Mouse (Mus musculus) spleen, adult 2 months (tissue): Measurements from ENCODE around the gene Wwc1. TPM values are rescaled to one million over a fixed set of nuclear protein-coding genes. Genes with fewer than 3 reads are reported as not detected.
"Not testable (repeated sequence)": the region's sequence is repeated elsewhere in the genome, so short reads cannot be mapped to it uniquely, and the experiment has no call there.

Experiments used
- DNase-seq, 2 experiments: peaks; one replicate each; pipeline versions ENCODE4 v3.0.0 to v3.0.0-alpha.2; 2012 to 2021; ENCODE audit warnings: low spot score in 2 of 2, low read depth in 1 of 2
- H3K27ac ChIP-seq: fragments of 200-500 bp; 2 replicates; pipeline ENCODE4 v1.5.1; 2012; ENCODE audit warnings: low read length, inconsistent platforms; ENCODE audit not compliant: insufficient read depth
- H3K27me3 ChIP-seq: fragments of 200-500 bp; 2 replicates; pipeline ENCODE4 v1.6.1; 2012; ENCODE audit warnings: mild to moderate bottlenecking, moderate library complexity, low read length, inconsistent platforms; ENCODE audit not compliant: control insufficient read depth, insufficient read depth
- H3K36me3 ChIP-seq: fragments of 200-500 bp; 2 replicates; pipeline ENCODE4 v1.6.1; 2012; ENCODE audit warnings: mild to moderate bottlenecking, low read length, inconsistent platforms; ENCODE audit not compliant: control insufficient read depth, insufficient read depth
- H3K4me1 ChIP-seq: fragments of 200-500 bp; 2 replicates; pipeline ENCODE4 v1.6.1; 2011; ENCODE audit warnings: inconsistent platforms; ENCODE audit not compliant: control insufficient read depth, insufficient read depth, insufficient read length
- H3K4me3 ChIP-seq: fragments of 200-500 bp; 2 replicates; pipeline ENCODE4 v1.5.1; 2011; ENCODE audit warnings: mild to moderate bottlenecking, inconsistent platforms; ENCODE audit not compliant: insufficient read depth, insufficient read length; ENCODE audit errors: extremely low read depth
- CTCF ChIP-seq: fragments of 200-500 bp; IDR thresholded peaks from 2 replicates; pipeline ENCODE4 v1.5.1; 2011; ENCODE audit warnings: mild to moderate bottlenecking, inconsistent platforms; ENCODE audit not compliant: insufficient read depth, insufficient read length, insufficient replicate concordance; ENCODE audit errors: extremely low read depth
- POLR2A ChIP-seq: fragments of 200-500 bp; IDR thresholded peaks from 2 replicates; pipeline ENCODE4 v1.6.1; 2011; ENCODE audit warnings: low read depth, low read length, inconsistent platforms
- WGBS: fragments of 180-500 bp; shearing (Covaris S2); methylation state at CpG from one replicate; pipeline ENCODE4 v1.1.7; 2018; 5-methylcytosine and 5-hydroxymethylcytosine counted together
- polyA plus RNA-seq: library from polyadenylated mRNA; depleted of rRNA; stranded (reverse); fragments of >200 nt; gene quantifications from 2 replicates; pipeline ENCODE4 v1.2.3, GENCODE M21; 2012; rRNA removed

Wwc1 gene
- polyA plus RNA-seq, 1 experiment = 0.47 TPM

- H3K27me3 ChIP-seq = no peaks in the 10 kb centered on the region
- H3K4me3 ChIP-seq = no peak overlapping the region
- no peaks in the 10 kb centered on the region for H3K4me1 ChIP-seq
- TF ChIP-seq CTCF = no peak
- no peak for TF ChIP-seq POLR2A
- H3K27ac ChIP-seq = no peak overlapping the region
- no peak for DNase-seq
- 94% methylated on average over 10 of the region's 10 CpGs for WGBS
- H3K36me3 ChIP-seq = peaks cover 48% of the 10 kb centered on the region
Observed at GRCm38 (mm10) chr11:35811458-35811857, 168.9 kb downstream of the Wwc1 start.

DNA sequence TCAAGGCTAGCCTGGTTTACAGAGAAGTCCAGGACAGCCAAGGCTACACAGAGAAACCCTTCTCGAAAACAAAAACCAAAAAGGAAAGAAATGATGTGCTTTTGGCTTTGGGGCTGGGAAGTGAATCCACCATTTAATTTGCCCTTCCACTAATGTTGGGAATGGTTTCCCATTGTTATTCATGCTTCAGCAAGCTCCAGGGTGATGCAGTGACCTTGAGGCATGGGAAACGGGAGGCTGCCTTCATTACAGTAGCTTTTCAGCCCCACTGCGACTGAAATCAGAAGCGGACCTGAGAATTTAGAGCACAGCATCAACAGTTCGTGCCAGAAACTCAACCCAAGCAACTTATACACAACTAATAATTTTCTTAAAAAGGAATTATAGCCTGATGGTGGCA lies 179.0 kb downstream of the Wwc1 start:
- DNase-seq = no peak
- 73% methylated on average over 5 of the region's 5 CpGs for WGBS
- no peak overlapping the region for H3K27ac ChIP-seq
- TF ChIP-seq POLR2A (no peak), CTCF (no peak)
- no peaks in the 10 kb centered on the region for H3K36me3 ChIP-seq
- H3K4me1 ChIP-seq = no peaks in the 10 kb centered on the region; the same call in none of the 2 replicates
- peaks cover 16% of the 10 kb centered on the region for H3K27me3 ChIP-seq
- no peak overlapping the region for H3K4me3 ChIP-seq

- Histone ChIP-seq H3K36me3 (no peaks in the 10 kb centered on the region), H3K27ac (no peak within 1 kb of the TSS), H3K4me3 (peak within 1 kb of the TSS; percentile 5; the same call in 1 of the 2 replicates), H3K27me3 (peaks cover 16% of the 10 kb centered on the region), H3K4me1 (no peaks in the 10 kb centered on the region; the same call in none of the 2 replicates)
- DNase-seq = peak in 1 of 2 experiments; percentile 3
- WGBS = 20% methylated on average over 11 of the region's 11 CpGs
- TF ChIP-seq POLR2A (no peak), CTCF (no peak)
Observed at GRCm38 (mm10) chr11:35798874-35799273, 181.5 kb downstream of the Wwc1 start, which contains the start of gene Fbll1. Gene Fbll1, minus strand, starts transcription at chr11:35798884.

- no peak for DNase-seq
- peak overlapping the region; percentile 5; the same call in 1 of the 2 replicates for H3K4me3 ChIP-seq
- no peaks in the 10 kb centered on the region; the same call in none of the 2 replicates for H3K4me1 ChIP-seq
- no peak overlapping the region for H3K27ac ChIP-seq
- 4% methylated on average over 23 of the region's 23 CpGs for WGBS
- no peak for TF ChIP-seq POLR2A
- TF ChIP-seq CTCF = no peak
- no peaks in the 10 kb centered on the region for H3K36me3 ChIP-seq
- H3K27me3 ChIP-seq = peaks cover 16% of the 10 kb centered on the region
Observed at GRCm38 (mm10) chr11:35798495-35798820, 181.9 kb downstream of the Wwc1 start.

- Histone ChIP-seq H3K27me3 (peaks cover 16% of the 10 kb centered on the region), H3K4me3 (peak overlapping the region; percentile 5; the same call in 1 of the 2 replicates), H3K4me1 (no peaks in the 10 kb centered on the region; the same call in none of the 2 replicates), H3K27ac (no peak overlapping the region), H3K36me3 (no peaks in the 10 kb centered on the region)
- DNase-seq = no peak
- WGBS = 8% methylated on average over 69 of the region's 86 CpGs
- TF ChIP-seq CTCF (no peak), POLR2A (no peak)
Observed at GRCm38 (mm10) chr11:35797751-35798494, 182.4 kb downstream of the Wwc1 start.

DNA sequence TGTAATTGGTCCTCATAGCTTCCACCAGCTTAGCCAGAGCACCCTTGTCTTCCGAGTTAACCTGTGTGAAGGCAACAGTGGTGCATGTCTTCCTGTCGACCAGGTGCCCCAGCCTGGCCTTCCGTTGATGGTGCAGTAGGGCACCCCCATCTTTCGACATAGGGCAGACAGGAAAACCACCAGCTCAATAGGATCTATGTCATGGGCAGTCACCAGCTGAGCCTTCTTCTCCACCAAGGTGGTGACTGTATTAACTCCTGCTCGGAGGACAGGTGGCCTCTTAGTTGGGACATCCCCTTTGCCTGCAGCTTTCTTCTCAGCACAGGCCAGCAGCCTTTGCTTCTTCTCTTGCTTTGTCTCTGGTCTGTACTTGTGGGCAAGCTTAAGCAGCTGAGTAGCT lies 187.5 kb downstream of the Wwc1 start:
- H3K27me3 ChIP-seq, H3K4me3 ChIP-seq, H3K4me1 ChIP-seq, DNase-seq, H3K27ac ChIP-seq, H3K36me3 ChIP-seq: not testable (repeated sequence)
- WGBS = 52% methylated on average over 5 of the region's 5 CpGs

DNA sequence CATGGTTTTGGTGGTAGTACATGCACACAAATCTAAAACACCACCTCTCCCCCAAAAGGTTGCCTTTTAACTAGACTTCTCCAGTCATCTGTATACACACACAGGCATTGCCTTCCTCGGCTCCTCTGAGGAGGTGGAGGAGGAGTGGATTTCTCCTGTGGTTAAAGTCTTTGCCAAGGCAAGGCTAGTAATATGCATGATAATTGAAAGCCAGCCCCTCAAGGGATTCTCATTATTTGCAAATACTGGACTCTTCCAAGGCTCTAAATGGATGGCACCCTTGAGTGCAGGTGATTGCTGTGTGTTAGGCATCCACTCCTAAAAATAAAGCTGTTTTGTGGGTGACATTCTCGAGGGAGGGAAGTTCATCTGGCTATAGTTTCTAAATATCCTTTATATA lies 191.9 kb downstream of the Wwc1 start:
- 83% methylated on average over 2 of the region's 2 CpGs for WGBS
- DNase-seq = no peak

More for the DNA sequence above, 191.9 kb downstream of the Wwc1 start:
- H3K27ac ChIP-seq = no peak overlapping the region
- no peaks in the 10 kb centered on the region for H3K27me3 ChIP-seq
- H3K36me3 ChIP-seq = peaks cover 16% of the 10 kb centered on the region
- TF ChIP-seq CTCF (no peak), POLR2A (no peak)
- no peak overlapping the region for H3K4me3 ChIP-seq
- H3K4me1 ChIP-seq = no peaks in the 10 kb centered on the region

Other genes with a start within 250 kb of the Wwc1 start
- gene Pank3, start 211.0 kb downstream of the Wwc1 start, polyA plus RNA-seq = 2.4 and 2.5 TPM in 2 replicates
- not detected in 2 replicates for gene Fbll1, start 181.6 kb downstream of the Wwc1 start, polyA plus RNA-seq
- gene Rars, start 146.0 kb downstream of the Wwc1 start, polyA plus RNA-seq = 6.0 and 6.8 TPM in 2 replicates